ENCODE assay signal across 21 mouse cellular contexts in the genomic region with DNA sequence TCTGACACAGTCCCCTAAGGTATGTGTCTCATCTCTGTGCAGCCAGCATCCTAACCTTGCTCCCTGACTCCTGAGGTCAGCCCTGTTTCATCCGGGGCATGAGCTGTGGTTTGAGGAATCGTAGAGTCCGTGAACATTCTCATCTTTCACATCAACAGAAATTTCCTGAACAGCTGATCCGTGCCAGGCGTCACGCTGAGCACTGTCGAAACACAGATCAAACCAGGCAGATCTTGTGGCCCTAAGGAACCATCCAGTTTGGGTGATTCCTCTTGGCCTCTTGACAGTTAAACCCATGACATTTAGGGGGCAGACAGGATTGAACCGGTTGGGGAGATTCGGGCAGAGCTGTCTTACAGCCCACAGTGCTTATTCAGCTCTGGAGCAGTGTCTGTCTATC. TPM values are rescaled to one million over a fixed set of nuclear protein-coding genes. Genes with fewer than 3 reads are reported as not detected.
DNase-seq lines count a peak whose midpoint lies in the region; ATAC-seq and TF ChIP-seq lines count a peak whose summit lies in the region.
"Had no signal": no experiment of that assay in that cellular context is flagged by ENCODE, and none has a peak within 500 bp of the region (broad histone marks: within the 10 kb centered on the region; RNA-seq: fewer than 3 reads in every experiment).

No protein-coding gene starts in this region.

- H3K9ac ChIP-seq in hindbrain, postnatal 0 days (replicated peaks; ENCODE audit: low read length), result no peak overlapping the region
- H3K9ac ChIP-seq in hindbrain, embryonic 13.5 days, result no peak overlapping the region
- H3K9ac ChIP-seq: embryonic facial prominence, embryonic 15.5 days; hindbrain, embryonic 12.5 days; intestine, embryonic 15.5 days had no signal

- no peaks in the 10 kb centered on the region for H3K27me3 ChIP-seq in hindbrain, postnatal 0 days (ENCODE audit: insufficient read depth, low read length)
- H3K27me3 ChIP-seq in hindbrain, embryonic 13.5 days, result no peaks in the 10 kb centered on the region
- H3K27me3 ChIP-seq: CH12.LX; embryonic facial prominence, embryonic 15.5 days; hindbrain, embryonic 12.5 days; intestine, embryonic 15.5 days; Patski had no signal

- TF ChIP-seq CTCF in hindbrain, postnatal 0 days (IDR thresholded peaks at IDR 0.05; ENCODE audit: low read depth), result no peak

- H3K4me2 ChIP-seq in hindbrain, postnatal 0 days (ENCODE audit: low read depth, low read length), result no peak overlapping the region
- no peak overlapping the region for H3K4me2 ChIP-seq in hindbrain, embryonic 13.5 days
- H3K4me2 ChIP-seq: embryonic facial prominence, embryonic 15.5 days; hindbrain, embryonic 12.5 days; intestine, embryonic 15.5 days had no signal

- no peak overlapping the region for H3K4me3 ChIP-seq in hindbrain, postnatal 0 days (ENCODE audit: low read length)
- H3K4me3 ChIP-seq in hindbrain, embryonic 13.5 days, result no peak overlapping the region
- H3K4me3 ChIP-seq: embryonic facial prominence, embryonic 15.5 days; erythroblast, embryonic 14.5 days; forebrain, embryonic 10.5 days; heart, embryonic 10.5 days; hindbrain, embryonic 12.5 days; intestine, embryonic 15.5 days had no signal

- no peaks in the 10 kb centered on the region for H3K36me3 ChIP-seq in hindbrain, postnatal 0 days (ENCODE audit: insufficient read depth, low read length)
- H3K36me3 ChIP-seq in hindbrain, embryonic 13.5 days, result no peaks in the 10 kb centered on the region
- H3K36me3 ChIP-seq: embryonic facial prominence, embryonic 15.5 days; forebrain, embryonic 10.5 days; heart, embryonic 10.5 days; hindbrain, embryonic 12.5 days; intestine, embryonic 15.5 days had no signal

- WGBS in hindbrain, postnatal 0 days, result 61% methylated on average over 9 of the region's 9 CpGs
- 81% methylated on average over 9 of the region's 9 CpGs for WGBS in hindbrain, embryonic 13.5 days

- peak; percentile 50 for DNase-seq in cerebellum, adult 9-11 months
- no peak for DNase-seq in cerebellum, postnatal 4 days (ENCODE audit: low spot score in 2 of 2)
- DNase-seq in hindbrain, postnatal 0 days (ENCODE audit: low spot score), result no peak
- peak; percentile 43 for DNase-seq in lung, postnatal 10 days
- DNase-seq in lung, postnatal 14 days, result no peak
- no peak for DNase-seq in layer of hippocampus, postnatal 14 days (ENCODE audit: low spot score in 2 of 2)
- DNase-seq: embryo, embryonic 11 days; heart, adult 18-20 months; heart, postnatal 10 days; heart, postnatal 4 days had no signal

- no peaks in the 10 kb centered on the region for H3K9me3 ChIP-seq in hindbrain, postnatal 0 days (ENCODE audit: low read length)
- no peaks in the 10 kb centered on the region for H3K9me3 ChIP-seq in hindbrain, embryonic 13.5 days
- H3K9me3 ChIP-seq: embryonic facial prominence, embryonic 15.5 days; forebrain, embryonic 10.5 days; heart, embryonic 10.5 days; hindbrain, embryonic 12.5 days; intestine, embryonic 15.5 days had no signal

- peak overlapping the region; percentile 8; the same call in 1 of the 2 replicates for H3K27ac ChIP-seq in hindbrain, postnatal 0 days
- H3K27ac ChIP-seq in hindbrain, embryonic 13.5 days, result no peak overlapping the region
- H3K27ac ChIP-seq: embryonic facial prominence, embryonic 15.5 days; forebrain, embryonic 10.5 days; heart, embryonic 10.5 days; hindbrain, embryonic 12.5 days; intestine, embryonic 15.5 days had no signal

- H3K4me1 ChIP-seq in hindbrain, postnatal 0 days (ENCODE audit: insufficient read depth, low read length), result peaks cover 28% of the 10 kb centered on the region
- peaks cover 48% of the 10 kb centered on the region for H3K4me1 ChIP-seq in hindbrain, embryonic 13.5 days (replicated peaks)

- ATAC-seq in hindbrain, postnatal 0 days, result no peak
- no peak for ATAC-seq in hindbrain, embryonic 13.5 days (ENCODE audit: low FRiP score)
- ATAC-seq: activated CD4-positive, CD25-positive, alpha-beta regulatory T cell, adult 4 months; forebrain, embryonic 14.5 days; intestine, embryonic 15.5 days; Patski had no signal

RNA-seq across cellular contexts. Expression of a gene that starts 38.4 kb away (rescaled TPM):
- 16.9 and 19.0 TPM in 2 replicates for total RNA-seq in hindbrain, postnatal 0 days (2014; rRNA removed)
- polyA plus RNA-seq in hindbrain, postnatal 0 days (2015; fragmentation: Nextera tagmentation; extraction: Ambion mirVana), result 4.1 and 4.8 TPM in 2 replicates
- polyA plus RNA-seq in hindbrain, embryonic 13.5 days (2015; fragmentation: Nextera tagmentation; extraction: Ambion mirVana), result 2.6 and 3.4 TPM in 2 replicates
- 10 to 100 TPM; 18.4 to 22.3 TPM for total RNA-seq in layer of hippocampus, postnatal 14 days (2021)

Comparison
In these comparisons a context has a peak if more than half of its experiments do, and no peak if none do; other contexts are left out.
1. DNase-seq: peak in cerebellum, adult 9-11 months (single experiment) and lung, postnatal 10 days (single experiment); none in cerebellum, postnatal 4 days (0 of 2), hindbrain, postnatal 0 days (single experiment), lung, postnatal 14 days (single experiment) and layer of hippocampus, postnatal 14 days (0 of 2).